Mouse (Mus musculus) lung, adult 2 months (tissue): ENCODE measurements around the gene Opa3. TPM values are rescaled to one million over a fixed set of nuclear protein-coding genes. Genes with fewer than 3 reads are reported as not detected.

Source experiments
- DNase-seq: peaks from one replicate; pipeline ENCODE4 v3.0.0; 2022
- H3K4me1 ChIP-seq: fragments of 200-500 bp; 2 replicates; pipeline ENCODE4 v1.6.1; 2011; ENCODE audit warnings: low read length; ENCODE audit not compliant: control insufficient read depth, insufficient read depth
- H3K4me3 ChIP-seq: fragments of 200-500 bp; replicated peaks from 2 replicates; pipeline ENCODE3; 2011; ENCODE audit warnings: low read depth, mild to moderate bottlenecking, control low read depth, low read length; ENCODE audit errors: extremely low read depth
- CTCF ChIP-seq: fragments of 200-500 bp; IDR thresholded peaks from 2 replicates; pipeline ENCODE4 v1.5.1; 2011; ENCODE audit warnings: mild to moderate bottlenecking, low read length, control low read depth; ENCODE audit not compliant: insufficient read depth
- POLR2A ChIP-seq: fragments of 200-500 bp; IDR thresholded peaks from 2 replicates; pipeline ENCODE4 v1.6.1; 2011; ENCODE audit warnings: low read depth, mild to moderate bottlenecking, control low read depth, low read length, borderline replicate concordance; ENCODE audit errors: extremely low read depth
- WGBS: fragments of 180-500 bp; shearing (Covaris S2); methylation state at CpG from one replicate; pipeline ENCODE4 v1.1.7; 2018; 5-methylcytosine and 5-hydroxymethylcytosine counted together
- polyA plus RNA-seq: library from polyadenylated mRNA; depleted of rRNA; stranded (reverse); fragments of >200 nt; gene quantifications from 2 replicates; pipeline ENCODE4 v1.2.3, GENCODE M21; 2012; rRNA removed

The Opa3 gene
- polyA plus RNA-seq: 24.6 and 27.6 TPM in 2 replicates

GRCm38 (mm10) chr7:19227883-19228792, at the start of gene Opa3:
Gene Opa3 (plus strand): TSS chr7:19228334.
- H3K4me3 ChIP-seq: peak within 1 kb of the TSS; percentile 93
- TF ChIP-seq POLR2A (peak; percentile 96), CTCF (peak; percentile 32; the same call in 1 of the 2 replicates)
- H3K4me1 ChIP-seq: peaks cover 7% of the 10 kb centered on the region
- peak; percentile 99 for DNase-seq
- under 1% methylated on average over 88 of the region's 91 CpGs for WGBS

GRCm38 (mm10) chr7:19178443-19179092, 49.6 kb upstream of the Opa3 start:
- Histone ChIP-seq H3K4me3 (no peak overlapping the region), H3K4me1 (peaks cover 9% of the 10 kb centered on the region)
- no peak for TF ChIP-seq POLR2A
- TF ChIP-seq CTCF: peak; percentile 72
- DNase-seq: peak; percentile 80
- 6% methylated on average over 27 of the region's 27 CpGs for WGBS

GRCm38 (mm10) chr7:19179173-19179572, 49.0 kb upstream of the Opa3 start:
- peaks cover 9% of the 10 kb centered on the region for H3K4me1 ChIP-seq
- TF ChIP-seq CTCF (peak; percentile 44), POLR2A (no peak)
- under 1% methylated on average over 32 of the region's 32 CpGs for WGBS
- no peak overlapping the region for H3K4me3 ChIP-seq
- peak; percentile 58 for DNase-seq

GRCm38 (mm10) chr7:19179936-19180335, 48.2 kb upstream of the Opa3 start:
- no peak for DNase-seq
- TF ChIP-seq POLR2A (no peak), CTCF (no peak)
- 31% methylated on average over 6 of the region's 6 CpGs for WGBS
- no peak overlapping the region for H3K4me3 ChIP-seq
- peaks cover 9% of the 10 kb centered on the region for H3K4me1 ChIP-seq

GRCm38 (mm10) chr7:19180862-19181429, 47.2 kb upstream of the Opa3 start:
- WGBS: under 1% methylated on average over 27 of the region's 27 CpGs
- TF ChIP-seq POLR2A (no peak), CTCF (no peak)
- peaks cover 9% of the 10 kb centered on the region for H3K4me1 ChIP-seq
- peak overlapping the region; percentile 98 for H3K4me3 ChIP-seq
- DNase-seq: peak; percentile 56

- no peak for DNase-seq
- peaks cover 5% of the 10 kb centered on the region for H3K4me1 ChIP-seq
- WGBS: 74% methylated on average over 2 of the region's 2 CpGs
- no peak overlapping the region for H3K4me3 ChIP-seq
- TF ChIP-seq CTCF (no peak), POLR2A (no peak)
Observed at GRCm38 (mm10) chr7:19184250-19184649, 43.9 kb upstream of the Opa3 start.

GRCm38 (mm10) chr7:19184758-19185157, 43.4 kb upstream of the Opa3 start:
- Histone ChIP-seq H3K4me3 (no peak overlapping the region), H3K4me1 (peaks cover 3% of the 10 kb centered on the region)
- TF ChIP-seq POLR2A (no peak), CTCF (no peak)
- no peak for DNase-seq
- WGBS: 72% methylated on average over 6 of the region's 6 CpGs

GRCm38 (mm10) chr7:19194676-19195075, 33.5 kb upstream of the Opa3 start:
- no peak for DNase-seq
- TF ChIP-seq CTCF (peak; percentile 28; the same call in 1 of the 2 replicates), POLR2A (no peak)
- WGBS: 98% methylated on average over 4 of the region's 4 CpGs
- Histone ChIP-seq H3K4me3 (no peak overlapping the region), H3K4me1 (no peaks in the 10 kb centered on the region)

GRCm38 (mm10) chr7:19196676-19197075, 31.5 kb upstream of the Opa3 start:
- no peak overlapping the region for H3K4me3 ChIP-seq
- TF ChIP-seq CTCF (peak; percentile 55), POLR2A (no peak)
- 54% methylated on average over 6 of the region's 6 CpGs for WGBS
- H3K4me1 ChIP-seq: no peaks in the 10 kb centered on the region
- DNase-seq: no peak
